ENCODE assay signal across 8 mouse cellular contexts in the genomic region with DNA sequence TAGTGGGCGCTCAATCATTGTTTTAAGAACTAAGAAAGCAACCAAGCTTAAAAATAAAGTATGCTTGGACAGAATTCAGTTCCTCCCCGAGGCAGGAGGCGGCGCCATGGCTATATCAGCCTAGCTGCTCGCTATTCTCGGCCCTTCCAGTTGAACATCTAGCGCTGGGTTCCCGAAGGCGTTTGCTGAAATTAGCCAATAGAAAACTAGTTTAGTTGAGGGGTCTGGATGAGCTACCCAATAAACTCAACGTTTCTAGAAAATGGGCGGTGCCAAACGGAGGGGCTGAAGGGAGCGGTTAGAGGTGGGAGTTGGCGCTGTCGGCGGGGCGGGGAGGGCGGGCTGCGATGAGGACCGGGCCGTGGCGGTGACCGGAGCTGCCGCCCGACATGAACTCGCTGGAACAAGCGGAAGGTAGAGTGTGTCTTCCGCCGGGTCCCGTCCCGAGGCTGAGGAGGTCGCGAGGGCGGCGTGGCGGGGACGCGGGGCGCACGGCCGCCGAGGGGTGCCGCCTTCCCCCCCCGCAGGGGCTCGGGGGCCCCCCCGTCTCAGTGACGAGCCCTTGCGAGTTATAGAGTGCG. TPM values are rescaled to one million over a fixed set of nuclear protein-coding genes. Genes with fewer than 3 reads are reported as not detected.
DNase-seq lines count a peak whose midpoint lies in the region; ATAC-seq lines count a peak whose summit lies in the region.

A gene (plus strand): TSS at position 314 of the 581 bp plus-strand sequence.

- peak; percentile 100 for ATAC-seq in hindbrain, embryonic 15.5 days (ENCODE audit: low FRiP score, low read depth)

- H3K4me3 ChIP-seq in hindbrain, embryonic 15.5 days: peak within 1 kb of the TSS; percentile 99

- H3K4me1 ChIP-seq in hindbrain, embryonic 15.5 days (replicated peaks): peaks cover 14% of the 10 kb centered on the region

- H3K36me3 ChIP-seq in hindbrain, embryonic 15.5 days: peaks cover 17% of the 10 kb centered on the region

- no peaks in the 10 kb centered on the region for H3K27me3 ChIP-seq in hindbrain, embryonic 15.5 days

- peak within 1 kb of the TSS; percentile 65 for H3K4me2 ChIP-seq in hindbrain, embryonic 15.5 days

- peak; percentile 97 for DNase-seq in T-cell, adult 2 months (ENCODE audit: low spot score)
- DNase-seq in cerebellum, postnatal 36 days: peak; percentile 86 to 96
- peak; percentile 95 to 98 for DNase-seq in frontal cortex, postnatal 36 days (ENCODE audit: low spot score in 2 of 2)
- DNase-seq in left cerebral cortex, adult 11 months (ENCODE audit: low spot score): peak; percentile 91
- DNase-seq in lung, postnatal 4 days: peak; percentile 93 to 98
- DNase-seq in retina, postnatal 7 days (ENCODE audit: low read depth, low spot score): peak; percentile 99
- DNase-seq in urinary bladder, adult 2 months (ENCODE audit: low spot score): peak; percentile 64

- H3K9ac ChIP-seq in hindbrain, embryonic 15.5 days: peak within 1 kb of the TSS; percentile 96

- WGBS in hindbrain, embryonic 15.5 days: under 1% methylated on average over 45 of the region's 49 CpGs

- no peaks in the 10 kb centered on the region for H3K9me3 ChIP-seq in hindbrain, embryonic 15.5 days

- peak within 1 kb of the TSS; percentile 84 for H3K27ac ChIP-seq in hindbrain, embryonic 15.5 days (replicated peaks)

RNA-seq across cellular contexts. Expression of the gene that starts here (rescaled TPM):
- polyA plus RNA-seq in hindbrain, embryonic 15.5 days (2015; fragmentation: Nextera tagmentation; extraction: Ambion mirVana): 39.0 and 42.9 TPM in 2 replicates
- polyA plus RNA-seq in urinary bladder, adult 2 months (2012; rRNA removed): 41.8 and 52.1 TPM in 2 replicates

Comparison
In these comparisons a context has a peak if more than half of its experiments do, and no peak if none do; other contexts are left out.
1. Peak in every context shown above with its lines: DNase-seq, ATAC-seq, H3K4me3 ChIP-seq and H3K27ac ChIP-seq.